Comparison of ENCODE assay signal across 15 mouse cellular contexts in genomic region chr6:100823356-100823755, GRCm38 (mm10).
"Had no signal": no experiment of that assay in that cellular context is flagged by ENCODE, and none has a peak within 500 bp of the region (broad histone marks: within the 10 kb centered on the region; RNA-seq: fewer than 3 reads in every experiment).

No protein-coding gene starts in this region.

- H3K4me3 ChIP-seq: left cerebral cortex, adult 2 months; liver, embryonic 13.5 days; midbrain, embryonic 12.5 days; midbrain, embryonic 15.5 days; neural tube, embryonic 13.5 days; stomach, embryonic 15.5 days had no signal

- ATAC-seq: midbrain, embryonic 15.5 days had no signal

- H3K9ac ChIP-seq: liver, embryonic 13.5 days; midbrain, embryonic 12.5 days; midbrain, embryonic 15.5 days; neural tube, embryonic 13.5 days; stomach, embryonic 15.5 days had no signal

- H3K9me3 ChIP-seq: liver, embryonic 13.5 days; midbrain, embryonic 12.5 days; midbrain, embryonic 15.5 days; neural tube, embryonic 13.5 days; stomach, embryonic 15.5 days had no signal

- H3K4me2 ChIP-seq: liver, embryonic 13.5 days; midbrain, embryonic 12.5 days; midbrain, embryonic 15.5 days; neural tube, embryonic 13.5 days; stomach, embryonic 15.5 days had no signal

- H3K27ac ChIP-seq: left cerebral cortex, adult 2 months; liver, embryonic 13.5 days; macrophage; midbrain, embryonic 12.5 days; midbrain, embryonic 15.5 days; neural tube, embryonic 13.5 days; stomach, embryonic 15.5 days had no signal

- H3K27me3 ChIP-seq: liver, embryonic 13.5 days; midbrain, embryonic 12.5 days; midbrain, embryonic 15.5 days; neural tube, embryonic 13.5 days; stomach, embryonic 15.5 days had no signal

- DNase-seq: kidney, postnatal 14 days; kidney, postnatal 4 days; layer of hippocampus, postnatal 36 days; liver, embryonic 13.5 days; lung, adult 2 months; retina, postnatal 1 day; right cerebral cortex, postnatal 25 days; spleen, adult 18-20 months; thymus, postnatal 36 days had no signal

- H3K36me3 ChIP-seq: liver, embryonic 13.5 days; midbrain, embryonic 12.5 days; midbrain, embryonic 15.5 days; neural tube, embryonic 13.5 days; stomach, embryonic 15.5 days had no signal

- H3K4me1 ChIP-seq: liver, embryonic 13.5 days; midbrain, embryonic 12.5 days; midbrain, embryonic 15.5 days; neural tube, embryonic 13.5 days had no signal
